Mouse (Mus musculus) frontal cortex, postnatal 36 days (tissue): Measurements from ENCODE around the gene Axdnd1.
"Not testable (repeated sequence)": the region's sequence is repeated elsewhere in the genome, so short reads cannot be mapped to it uniquely, and the experiment has no call there.

Experiments
- DNase-seq, 2 experiments: peaks; one replicate each; pipeline ENCODE4 v3.0.0; 2022; ENCODE audit warnings: low spot score in 2 of 2

The Axdnd1 gene

DNA sequence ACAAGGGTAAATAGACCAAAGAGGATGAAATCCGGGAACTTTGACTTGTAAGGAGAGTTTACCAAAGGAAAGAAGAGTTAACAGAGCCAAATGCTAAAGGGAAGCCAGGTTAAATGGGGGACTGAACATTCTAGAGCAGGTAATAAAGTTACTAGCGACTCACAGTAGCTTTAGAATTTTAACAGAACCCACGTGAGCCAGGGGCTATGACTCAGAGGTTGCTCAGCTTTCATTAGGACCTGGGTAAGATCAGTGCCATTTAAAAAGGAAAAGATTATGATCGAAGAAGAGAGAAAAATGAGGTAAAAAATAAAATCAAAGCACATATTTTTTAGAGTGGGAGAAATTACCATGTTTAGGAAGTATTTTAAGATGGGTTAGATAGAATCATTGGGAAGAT lies 80.1 kb downstream of the Axdnd1 start:
- DNase-seq = no peak

DNA sequence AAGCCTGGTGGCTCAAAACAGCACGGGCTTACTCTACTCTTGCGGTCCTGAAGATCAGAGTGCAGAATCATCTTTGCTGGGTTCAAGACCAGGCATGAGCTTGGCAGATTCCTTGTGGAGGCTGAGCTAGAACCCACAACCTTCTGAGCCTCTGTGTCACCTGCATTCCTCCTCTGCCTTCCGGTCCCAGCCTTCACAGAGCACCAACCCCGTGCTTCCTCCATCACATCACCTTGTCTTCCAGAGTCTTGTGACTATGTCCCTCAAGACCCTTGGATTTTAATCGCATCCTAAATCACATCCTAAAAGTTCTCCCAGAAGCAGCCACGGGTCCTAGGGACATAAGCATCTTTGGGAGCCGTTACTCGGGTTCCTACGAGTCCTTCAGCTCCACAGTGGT lies 97.8 kb downstream of the Axdnd1 start:
- DNase-seq = no peak

DNA sequence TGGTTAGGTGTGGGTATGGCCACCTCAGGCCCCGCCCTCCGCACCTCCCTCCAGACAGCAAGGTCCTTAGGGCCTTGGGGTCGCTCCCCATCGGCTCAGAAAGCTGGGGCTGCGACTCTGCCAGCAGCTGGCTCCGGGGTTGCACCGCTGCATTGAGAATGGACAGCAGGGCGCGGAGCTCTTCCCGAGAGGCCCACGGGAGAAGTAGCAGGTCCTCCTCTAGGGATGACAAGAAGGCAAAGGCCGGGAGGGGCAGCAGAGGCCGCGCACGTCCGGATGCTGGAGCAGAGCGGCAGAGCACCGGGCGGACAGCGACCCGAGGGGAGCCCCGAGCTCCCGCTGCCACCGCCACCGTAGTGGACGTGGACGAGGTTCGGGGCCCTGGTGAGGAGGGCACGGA lies 110.3 kb downstream of the Axdnd1 start, which contains the start of gene Nphs2:
Gene Nphs2 (plus strand): TSS at position 98 of the 400 bp plus-strand sequence.
- DNase-seq = no peak

DNA sequence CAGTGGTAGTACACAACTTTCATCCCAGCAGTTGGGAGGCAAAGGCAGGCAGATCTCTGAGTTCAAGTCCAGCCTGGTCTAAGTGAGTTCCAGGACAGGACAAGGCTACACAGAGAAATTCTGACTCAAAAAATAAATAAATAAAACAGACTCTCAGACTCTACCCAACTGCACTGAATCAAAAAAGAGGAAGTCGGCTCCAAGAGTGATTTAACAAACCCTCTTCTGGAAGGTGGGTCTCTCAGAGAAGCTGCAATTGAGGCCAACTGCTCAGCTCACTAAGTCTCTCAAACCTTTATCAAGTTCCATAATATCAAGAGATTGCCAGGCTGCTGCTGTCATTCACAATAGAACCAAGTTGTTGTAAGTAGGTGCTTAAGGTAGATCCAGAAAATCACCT lies 112.4 kb downstream of the Axdnd1 start:
- DNase-seq = no peak

DNA sequence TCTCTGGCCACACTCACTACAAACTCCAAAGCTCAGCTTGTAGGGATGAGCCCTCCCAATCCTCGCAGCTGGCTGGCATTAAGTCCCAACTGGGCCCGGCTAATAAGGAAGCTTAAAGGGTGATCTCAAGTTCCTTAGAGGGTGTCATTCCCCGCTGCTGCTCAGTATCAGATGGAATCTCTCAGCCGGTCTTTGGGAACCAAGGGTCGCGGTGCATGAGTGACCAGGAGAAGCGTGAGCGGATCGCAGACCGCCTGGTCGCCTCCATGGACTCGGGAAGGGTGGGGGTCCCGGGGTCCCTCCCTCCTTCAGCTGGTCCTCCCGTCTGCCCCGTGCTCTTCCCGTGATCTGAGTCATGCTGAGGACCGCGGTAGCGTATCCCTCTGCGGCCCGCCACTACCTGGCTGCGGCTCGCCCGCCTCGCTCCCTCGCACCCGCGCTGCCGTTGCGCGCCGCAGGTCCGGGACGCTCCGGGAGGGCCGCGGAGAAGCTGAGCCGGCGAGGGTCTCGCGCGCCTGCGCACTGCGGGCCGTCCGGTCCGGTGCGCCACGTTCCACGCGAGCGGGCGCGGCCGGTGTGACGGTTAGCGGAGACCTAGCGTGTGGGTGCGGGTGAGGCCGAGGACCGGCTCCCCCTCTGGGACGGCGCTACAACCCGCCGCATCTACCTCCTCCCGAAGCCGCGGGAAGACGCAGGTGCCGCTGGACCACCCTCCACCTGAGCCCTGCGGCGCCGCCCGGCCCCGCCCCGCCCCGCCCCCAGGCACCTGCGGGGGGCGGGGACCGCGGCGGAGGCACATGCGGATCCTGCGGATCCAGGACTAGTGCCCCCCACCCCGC lies 117.8 kb downstream of the Axdnd1 start, which contains the start of gene Tdrd5:
Gene Tdrd5 (minus strand): TSS at position 754 of the 839 bp plus-strand sequence.
- DNase-seq = peak; percentile 48 to 52

DNA sequence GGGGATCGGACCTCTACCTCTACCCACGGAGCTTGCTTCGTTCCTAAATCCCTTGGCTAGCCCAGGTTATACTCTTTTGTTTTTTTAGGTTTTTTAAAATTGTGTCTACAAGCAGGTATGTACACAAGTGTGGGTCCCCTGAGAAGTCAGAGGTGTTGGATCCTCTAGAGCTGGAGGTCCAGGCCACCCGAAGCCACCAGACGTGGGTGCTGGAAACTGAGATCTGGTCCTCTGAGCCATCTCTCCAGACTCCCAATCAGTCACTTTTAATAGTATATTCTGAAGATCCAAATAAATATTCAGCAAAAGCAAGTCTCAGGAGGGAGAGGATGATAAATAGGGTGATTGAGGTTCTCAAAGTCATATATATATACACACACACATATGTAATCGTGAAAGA lies 130.9 kb downstream of the Axdnd1 start:
- no peak for DNase-seq

DNA sequence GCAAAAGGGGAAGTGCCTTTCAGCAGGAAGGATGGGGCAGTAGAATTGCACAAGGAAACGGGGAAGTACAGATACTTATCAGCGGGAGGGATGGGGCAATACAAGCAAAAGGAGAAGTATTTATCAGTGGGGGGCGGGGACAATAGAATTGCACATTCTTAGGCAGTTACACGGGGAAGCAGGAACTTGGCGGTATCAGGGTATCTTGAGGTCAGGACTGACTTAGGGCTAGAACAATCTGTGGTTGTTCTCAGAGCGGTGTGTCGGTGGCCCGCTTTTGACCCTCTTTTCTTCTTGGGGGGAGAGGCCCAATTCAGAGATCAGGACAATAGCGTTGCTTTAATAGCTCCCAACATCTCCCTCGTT lies 131.8 kb downstream of the Axdnd1 start:
- not testable (repeated sequence) for DNase-seq

DNA sequence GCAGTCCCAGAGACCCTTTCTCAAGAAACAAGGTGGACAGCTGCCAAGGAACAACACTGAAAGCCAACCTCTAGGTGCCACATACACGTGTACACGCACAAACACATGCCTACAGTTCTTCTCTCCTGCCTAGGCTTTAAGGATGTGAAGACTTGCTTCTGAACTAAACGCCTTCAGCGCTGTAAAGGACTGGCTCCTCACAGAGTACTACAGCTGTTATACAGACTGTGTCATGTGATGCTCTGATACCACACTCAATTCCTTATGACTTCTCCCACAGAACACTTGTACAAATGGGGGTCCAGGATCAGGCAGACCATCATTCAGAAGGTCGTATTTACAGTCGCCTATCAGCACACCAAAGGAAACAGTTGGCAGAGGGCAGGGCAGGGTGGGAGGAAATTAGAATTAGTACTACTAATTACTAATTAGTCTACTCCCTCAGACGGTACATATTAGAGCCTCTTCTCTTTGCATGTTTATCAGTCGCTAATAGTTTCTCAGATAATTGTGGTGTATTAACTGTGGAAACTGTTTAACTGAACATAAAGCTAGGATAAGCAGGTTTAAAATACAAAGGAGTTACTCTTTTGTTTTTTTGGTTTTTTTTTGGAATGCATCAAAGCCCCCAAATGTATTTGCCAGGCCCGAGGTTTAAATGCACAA lies 132.3 kb downstream of the Axdnd1 start:
- DNase-seq = no peak

DNA sequence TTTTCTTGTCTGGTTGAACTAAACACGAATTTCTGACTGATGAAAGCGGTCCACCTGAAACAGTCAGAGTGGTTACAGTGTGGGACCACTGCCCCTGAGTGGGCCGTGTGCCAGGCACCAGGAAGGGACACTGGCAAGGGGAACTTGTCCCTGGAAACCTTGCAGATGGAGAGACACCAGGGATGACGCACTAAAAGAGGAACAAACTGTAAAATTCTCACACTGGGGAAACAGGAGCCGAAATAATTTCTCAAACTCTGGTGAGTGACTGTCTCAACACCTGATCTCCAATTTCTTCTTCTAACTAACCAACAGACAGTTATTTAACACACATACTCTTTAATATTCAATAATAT lies 135.4 kb downstream of the Axdnd1 start:
- DNase-seq = no peak

DNA sequence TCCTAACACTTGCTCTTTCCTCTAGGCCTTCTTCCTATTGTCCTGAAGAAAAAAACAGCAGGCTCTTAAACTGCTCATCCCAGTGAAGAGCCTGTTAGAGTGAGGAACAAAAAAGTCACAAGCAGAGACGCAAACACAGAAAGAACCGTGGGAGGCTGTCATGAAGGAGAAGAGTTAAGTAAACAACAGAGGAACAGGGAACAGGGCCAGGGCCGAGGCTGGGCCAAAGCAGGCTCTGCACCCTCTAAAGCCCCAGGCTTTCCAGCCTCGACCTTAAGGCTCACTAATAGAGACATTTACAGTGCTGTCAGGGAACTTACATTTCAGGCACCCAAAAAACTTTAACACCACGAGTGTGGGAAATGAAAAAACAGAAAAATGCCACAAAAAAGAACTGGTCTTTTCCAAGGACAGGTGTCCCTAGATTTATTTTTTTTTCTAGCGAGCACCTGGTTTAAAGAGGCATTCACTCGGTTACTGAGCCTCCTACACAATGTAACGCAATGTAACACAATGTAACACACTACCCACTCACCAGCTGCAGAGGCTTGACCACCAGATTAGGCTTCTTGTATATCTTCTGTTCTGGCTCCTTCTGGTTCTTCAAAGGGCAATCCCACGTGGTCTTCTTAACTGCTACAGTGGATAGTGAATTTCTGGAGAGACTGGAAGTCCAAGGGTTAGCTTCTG lies 136.0 kb downstream of the Axdnd1 start:
- peak; percentile 9 to 61 for DNase-seq

DNA sequence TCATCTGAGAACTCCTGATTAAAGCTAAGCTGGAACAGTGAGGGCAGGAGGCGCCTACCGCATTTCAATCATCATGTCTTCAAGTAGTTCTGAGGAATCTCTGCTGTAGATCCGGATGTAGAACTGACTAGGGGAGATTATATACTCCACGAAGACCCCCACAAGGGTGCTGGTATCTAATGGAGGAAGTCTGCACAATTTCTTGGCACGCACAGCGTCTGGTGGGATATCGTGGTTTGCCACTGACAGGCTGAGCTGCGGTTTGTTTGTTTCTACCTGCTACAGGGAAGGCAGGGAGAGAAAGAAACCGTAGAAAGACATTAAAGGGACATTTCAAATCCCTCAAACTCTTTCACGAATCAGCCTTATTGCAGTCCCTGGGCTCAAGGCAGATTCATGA lies 136.8 kb downstream of the Axdnd1 start:
- DNase-seq = no peak

DNA sequence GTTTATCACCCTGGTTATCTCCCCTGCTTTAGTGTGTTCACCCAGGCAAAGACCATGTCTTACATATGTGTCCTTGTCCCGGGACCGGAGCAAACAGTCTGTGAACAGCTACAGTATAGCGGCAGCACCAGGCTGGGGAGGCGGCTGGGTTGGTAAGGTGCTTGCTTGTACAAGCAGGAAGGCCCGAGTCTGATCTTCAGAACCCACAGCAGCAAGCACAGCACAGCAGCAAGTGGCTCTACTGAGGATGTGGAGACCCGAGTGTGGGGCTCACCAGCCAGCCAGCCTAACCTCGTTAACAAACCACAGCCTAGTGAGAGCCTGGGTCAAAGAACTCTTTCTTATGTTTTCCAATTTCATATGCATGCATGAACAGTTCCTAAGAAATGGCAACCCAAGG lies 140.8 kb downstream of the Axdnd1 start:
- DNase-seq = no peak

DNA sequence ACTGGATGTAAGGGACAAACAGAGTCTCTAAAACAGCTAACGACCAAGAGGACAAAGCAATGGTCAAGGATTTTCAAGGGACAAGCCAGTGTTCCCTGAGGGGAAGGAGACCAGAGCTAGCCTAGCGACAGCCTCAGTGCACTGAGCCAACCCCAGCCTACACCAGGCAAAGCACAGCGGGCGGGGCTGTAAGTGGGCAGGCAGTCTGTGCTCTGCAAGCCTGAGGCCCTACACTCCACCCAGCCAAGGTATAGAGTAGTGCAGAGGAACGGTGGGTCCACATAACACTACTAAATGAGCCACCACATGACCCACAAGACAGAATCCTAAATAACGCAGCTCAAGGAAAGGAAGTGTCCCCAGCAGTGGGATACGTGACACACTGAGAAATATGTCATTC lies 147.3 kb downstream of the Axdnd1 start:
- DNase-seq = no peak
